Mouse (Mus musculus) ovary, postnatal 36 days (tissue): ENCODE results near the gene Kl.

Experiments used
- DNase-seq: peaks from one replicate; pipeline ENCODE4 v3.0.0; 2022; ENCODE audit warnings: low spot score, mixed read lengths

Kl gene

DNA sequence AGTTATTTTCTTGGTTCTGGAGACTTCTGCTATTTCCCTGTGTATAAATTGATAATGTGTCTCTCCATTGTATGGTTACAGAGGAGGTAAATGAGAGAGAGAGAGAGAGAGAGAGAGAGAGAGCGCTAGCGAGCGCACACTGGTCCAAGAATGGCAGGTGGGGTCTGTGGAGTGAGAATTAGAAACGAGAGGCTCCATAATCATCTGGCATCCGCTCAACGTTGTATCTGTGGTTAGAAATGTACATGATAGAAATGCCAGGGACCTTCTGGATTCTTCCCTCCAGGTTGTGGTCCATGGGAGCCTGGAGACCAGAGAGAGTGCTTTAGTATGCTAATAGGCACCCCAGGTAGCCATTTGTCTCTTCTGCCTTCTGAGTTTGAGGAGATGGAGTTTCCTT is 76.5 kb downstream of the Kl start:
- no peak for DNase-seq

GRCm38 (mm10) chr5:151034715-151035512 is 82.5 kb downstream of the Kl start:
- no peak for DNase-seq

GRCm38 (mm10) chr5:151037871-151038270 is 85.5 kb downstream of the Kl start:
- no peak for DNase-seq

- DNase-seq: no peak
These were observed 90.5 kb downstream of the Kl start for GRCm38 (mm10) chr5:151042911-151043310.
